Mouse (Mus musculus): ENCODE measurements at regions not wholly inside any gene's neighbourhood (a gene's known extent, or its start where the extent isn't known, plus 50 kb on each side); places are given as distances from the start of the nearest gene placed in this dataset.

- Histone ChIP-seq H3K27ac (ENCODE audit: control insufficient read depth, low read depth, low read length) (no peak overlapping the region), H3K4me3 (ENCODE audit: control insufficient read depth in 1 of 2, insufficient read depth in 1 of 2, low read depth in 2 of 2, low read length in 2 of 2) (no peak overlapping the region), H3K9me3 (replicated peaks; ENCODE audit: insufficient read depth, low read length) (no peaks in the 10 kb centered on the region), H3K79me2 (ENCODE audit: control insufficient read depth, insufficient read depth, low read length, poor library complexity) (no peaks in the 10 kb centered on the region), H3K27me3 (ENCODE audit: control insufficient read depth in 1 of 2, insufficient read depth in 2 of 2, low read length in 2 of 2) (no peaks in the 10 kb centered on the region), H3K4me1 (ENCODE audit: control insufficient read depth in 1 of 2, insufficient read depth in 2 of 2, low read length in 2 of 2) (no peaks in the 10 kb centered on the region), H3K36me3 (ENCODE audit: control insufficient read depth in 1 of 2, insufficient read depth in 2 of 2, low read length in 2 of 2) (no peaks in the 10 kb centered on the region), H3K9ac (ENCODE audit: control insufficient read depth, low read depth, low read length, poor library complexity, severe bottlenecking) (no peak overlapping the region)
- TF ChIP-seq MAX (IDR thresholded peaks at IDR 0.05; ENCODE audit: low read length): no peak
- no peak for TF ChIP-seq ZMIZ1 (IDR thresholded peaks at IDR 0.05; ENCODE audit: low read depth, low read length)
- no peak for TF ChIP-seq GABPA (IDR thresholded peaks at IDR 0.05; ENCODE audit: low read depth, low read length)
- DNase-seq (ENCODE audit: low read depth, low spot score): no peak
These were observed 257.8 kb downstream of the Tcerg1l start for GRCm38 (mm10) chr7:138139766-138140165.

GRCm38 (mm10) chr7:138149496-138149895 is 248.0 kb downstream of the Tcerg1l start:
- Histone ChIP-seq H3K79me2 (ENCODE audit: control insufficient read depth, insufficient read depth, low read length, poor library complexity) (no peaks in the 10 kb centered on the region), H3K4me3 (ENCODE audit: control insufficient read depth in 1 of 2, insufficient read depth in 1 of 2, low read depth in 2 of 2, low read length in 2 of 2) (no peak overlapping the region), H3K27me3 (ENCODE audit: control insufficient read depth in 1 of 2, insufficient read depth in 2 of 2, low read length in 2 of 2) (no peaks in the 10 kb centered on the region), H3K4me1 (ENCODE audit: control insufficient read depth in 1 of 2, insufficient read depth in 2 of 2, low read length in 2 of 2) (no peaks in the 10 kb centered on the region), H3K27ac (ENCODE audit: control insufficient read depth, low read depth, low read length) (no peak overlapping the region), H3K9me3 (replicated peaks; ENCODE audit: insufficient read depth, low read length) (no peaks in the 10 kb centered on the region), H3K9ac (ENCODE audit: control insufficient read depth, low read depth, low read length, poor library complexity, severe bottlenecking) (no peak overlapping the region), H3K36me3 (ENCODE audit: control insufficient read depth in 1 of 2, insufficient read depth in 2 of 2, low read length in 2 of 2) (no peaks in the 10 kb centered on the region)
- TF ChIP-seq ELF1 (IDR thresholded peaks at IDR 0.05; ENCODE audit: low read depth, low read length): no peak
- no peak for TF ChIP-seq MAZ (IDR thresholded peaks at IDR 0.05; ENCODE audit: low read depth, low read length)
- TF ChIP-seq GATA1 (IDR thresholded peaks at IDR 0.05; ENCODE audit: low read depth, low read length): no peak
- TF ChIP-seq TAL1 (IDR thresholded peaks at IDR 0.05; ENCODE audit: low read length): no peak
- TF ChIP-seq CHD2 (IDR thresholded peaks at IDR 0.05; ENCODE audit: low read length): no peak
- no peak for TF ChIP-seq SMC3 (IDR thresholded peaks at IDR 0.05; ENCODE audit: low read depth, low read length)
- TF ChIP-seq UBTF (IDR thresholded peaks at IDR 0.05; ENCODE audit: borderline replicate concordance, insufficient read depth, low read depth, low read length): no peak
- TF ChIP-seq MAFK (IDR thresholded peaks at IDR 0.05; ENCODE audit: borderline replicate concordance, low read depth, low read length): no peak
- no peak for TF ChIP-seq POLR2AphosphoS2 (IDR thresholded peaks at IDR 0.05; ENCODE audit: low read length)
- TF ChIP-seq TCF12 (IDR thresholded peaks at IDR 0.05; ENCODE audit: low read depth, low read length): no peak
- TF ChIP-seq MAX (IDR thresholded peaks at IDR 0.05; ENCODE audit: low read length): no peak
- TF ChIP-seq ZKSCAN1 (IDR thresholded peaks at IDR 0.05; ENCODE audit: low read depth, low read length): no peak
- no peak for DNase-seq (ENCODE audit: low read depth, low spot score)

DNA sequence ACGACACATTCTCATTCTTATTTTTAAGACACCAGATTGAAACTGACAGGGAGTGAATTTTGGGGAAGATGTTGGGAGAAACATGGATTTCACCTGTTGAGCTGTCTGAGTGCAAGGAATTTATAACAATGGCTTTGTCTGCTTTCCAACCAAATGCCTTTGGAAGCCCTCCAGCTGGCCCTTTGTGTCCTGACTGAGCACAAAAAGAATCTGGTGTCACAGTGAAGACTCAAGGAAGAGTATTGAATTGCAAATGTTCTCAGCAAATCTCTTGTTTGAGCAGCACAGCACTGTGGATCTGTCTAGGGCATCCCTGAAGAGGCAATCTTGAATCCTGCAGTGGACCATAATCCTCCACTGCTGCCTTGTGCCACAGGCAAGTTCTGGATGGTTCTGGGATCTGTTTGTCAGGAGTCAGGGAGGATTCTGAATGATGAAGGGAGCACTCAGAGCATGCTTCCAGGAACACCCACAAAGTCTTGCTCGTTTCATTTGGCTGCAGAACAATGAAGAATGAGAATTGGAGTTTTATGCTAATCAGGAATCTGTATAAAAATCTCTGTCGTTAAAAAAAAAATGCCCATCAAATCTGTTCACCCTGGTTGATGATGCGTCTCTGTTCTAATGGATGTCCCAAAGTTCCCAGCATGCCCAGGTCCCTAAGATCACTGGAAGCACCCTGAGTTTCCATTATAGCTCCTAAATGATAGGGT is 243.9 kb downstream of the Tcerg1l start:
- no peaks in the 10 kb centered on the region for H3K36me3 ChIP-seq (ENCODE audit: control insufficient read depth in 1 of 2, insufficient read depth in 2 of 2, low read length in 2 of 2)
- no peaks in the 10 kb centered on the region for H3K27me3 ChIP-seq (ENCODE audit: control insufficient read depth in 1 of 2, insufficient read depth in 2 of 2, low read length in 2 of 2)
- H3K9ac ChIP-seq (ENCODE audit: control insufficient read depth, low read depth, low read length, poor library complexity, severe bottlenecking): no peak overlapping the region
- H3K4me1 ChIP-seq (ENCODE audit: control insufficient read depth in 1 of 2, insufficient read depth in 2 of 2, low read length in 2 of 2): no peaks in the 10 kb centered on the region
- H3K27ac ChIP-seq (ENCODE audit: control insufficient read depth, low read depth, low read length): no peak overlapping the region
- H3K9me3 ChIP-seq (replicated peaks; ENCODE audit: insufficient read depth, low read length): no peaks in the 10 kb centered on the region
- H3K4me3 ChIP-seq (ENCODE audit: control insufficient read depth in 1 of 2, insufficient read depth in 1 of 2, low read depth in 2 of 2, low read length in 2 of 2): no peak overlapping the region
- H3K79me2 ChIP-seq (ENCODE audit: control insufficient read depth, insufficient read depth, low read length, poor library complexity): no peaks in the 10 kb centered on the region
- DNase-seq (ENCODE audit: low read depth, low spot score): no peak
- TF ChIP-seq CTCF (IDR thresholded peaks at IDR 0.05 in 2 of 3, conservative IDR thresholded peaks at IDR 0.05 in 1 of 3; ENCODE audit: control insufficient read depth in 1 of 3, insufficient read depth in 1 of 3, low read depth in 2 of 3, low read length in 3 of 3, poor library complexity in 1 of 3, severe bottlenecking in 1 of 3) (no peak), TAL1 (IDR thresholded peaks at IDR 0.05; ENCODE audit: low read length) (no peak), SMC3 (IDR thresholded peaks at IDR 0.05; ENCODE audit: low read depth, low read length) (no peak), ZMIZ1 (IDR thresholded peaks at IDR 0.05; ENCODE audit: low read depth, low read length) (no peak), RAD21 (IDR thresholded peaks at IDR 0.05; ENCODE audit: low read depth, low read length) (no peak), MXI1 (IDR thresholded peaks at IDR 0.05; ENCODE audit: low read depth, low read length) (no peak), CHD2 (IDR thresholded peaks at IDR 0.05; ENCODE audit: low read length) (no peak), GABPA (IDR thresholded peaks at IDR 0.05; ENCODE audit: low read depth, low read length) (no peak), SIN3A (IDR thresholded peaks at IDR 0.05; ENCODE audit: low read length) (no peak), E2F4 (IDR thresholded peaks at IDR 0.05; ENCODE audit: borderline replicate concordance, low read depth, low read length) (no peak), RCOR1 (IDR thresholded peaks at IDR 0.05; ENCODE audit: low read depth, low read length) (no peak), POLR2AphosphoS5 (IDR thresholded peaks at IDR 0.05; ENCODE audit: borderline replicate concordance, low read depth, low read length) (no peak), TCF12 (IDR thresholded peaks at IDR 0.05; ENCODE audit: low read depth, low read length) (no peak), TBP (IDR thresholded peaks at IDR 0.05; ENCODE audit: low read depth, low read length) (no peak), USF1 (IDR thresholded peaks at IDR 0.05; ENCODE audit: low read depth, low read length) (no peak), MEF2A (IDR thresholded peaks at IDR 0.05; ENCODE audit: extremely low read depth, insufficient replicate concordance, low read depth, low read length, poor library complexity, severe bottlenecking) (no peak)
